Mouse (Mus musculus) liver, adult 2 months (tissue): Measurements from ENCODE around the gene Pak3. TPM values are rescaled to one million over a fixed set of nuclear protein-coding genes. Genes with fewer than 3 reads are reported as not detected.

ENCODE experiments used
- DNase-seq: peaks from one replicate; pipeline ENCODE4 v3.0.0-alpha.2; 2011; ENCODE audit warnings: low read depth, low spot score; ENCODE audit errors: extremely low read depth
- H3K27ac ChIP-seq: fragments of 200-500 bp; replicated peaks from 2 replicates; pipeline ENCODE4 v1.5.1; 2012; ENCODE audit warnings: low read depth, mild to moderate bottlenecking, control low read depth, inconsistent platforms, low read length; ENCODE audit not compliant: insufficient read depth
- H3K27me3 ChIP-seq: fragments of 200-500 bp; 2 replicates; pipeline ENCODE4 v1.6.1; 2012; ENCODE audit warnings: mild to moderate bottlenecking, moderate library complexity, low read length, inconsistent platforms; ENCODE audit not compliant: control insufficient read depth, insufficient read depth
- H3K36me3 ChIP-seq: fragments of 200-500 bp; 2 replicates; pipeline ENCODE4 v1.6.1; 2012; ENCODE audit warnings: low read length, inconsistent platforms; ENCODE audit not compliant: control insufficient read depth, insufficient read depth
- H3K4me1 ChIP-seq: fragments of 200-500 bp; 2 replicates; pipeline ENCODE4 v1.6.1; 2011; ENCODE audit warnings: low read length; ENCODE audit not compliant: control insufficient read depth, insufficient read depth
- H3K4me3 ChIP-seq: fragments of 200-500 bp; 2 replicates; pipeline ENCODE4 v1.5.1; 2011; ENCODE audit warnings: low read depth, mild to moderate bottlenecking, control low read depth, low read length, moderate library complexity; ENCODE audit not compliant: insufficient read depth
- H3K79me2 ChIP-seq: fragments of 200-500 bp; 2 replicates; pipeline ENCODE4 v1.6.1; 2012; ENCODE audit warnings: inconsistent platforms, mild to moderate bottlenecking, low read length, moderate library complexity; ENCODE audit not compliant: control insufficient read depth, insufficient read depth
- H3K9ac ChIP-seq: fragments of 200-500 bp; 2 replicates; pipeline ENCODE4 v1.6.1; 2012; ENCODE audit warnings: low read depth, mild to moderate bottlenecking, control low read depth, inconsistent platforms, low read length
- CTCF ChIP-seq: fragments of 200-500 bp; IDR thresholded peaks from 2 replicates; pipeline ENCODE4 v1.5.1; 2011; ENCODE audit warnings: low read depth, low read length, control low read depth
- POLR2A ChIP-seq: fragments of 200-500 bp; IDR thresholded peaks from 2 replicates; pipeline ENCODE4 v1.6.1; 2011; ENCODE audit warnings: low read length, control low read depth; ENCODE audit not compliant: insufficient read depth; ENCODE audit errors: extremely low read depth
- WGBS: fragments of 180-500 bp; shearing (Covaris S2); methylation state at CpG from one replicate; pipeline ENCODE4 v1.1.7; 2018; 5-methylcytosine and 5-hydroxymethylcytosine counted together
- polyA plus RNA-seq: library from polyadenylated mRNA; depleted of rRNA; stranded (reverse); fragments of >200 nt; gene quantifications from 2 replicates; pipeline ENCODE4 v1.2.3, GENCODE M21; 2012
- total RNA-seq: library from RNA; depleted of rRNA; stranded (reverse); fragments of >200 nt; gene quantifications from 2 replicates; pipeline ENCODE4 v1.2.3, GENCODE M21; 2014

Gene Pak3
- total and polyA plus RNA-seq, 2 experiments = under 0.01 TPM; not detected in 1

DNA sequence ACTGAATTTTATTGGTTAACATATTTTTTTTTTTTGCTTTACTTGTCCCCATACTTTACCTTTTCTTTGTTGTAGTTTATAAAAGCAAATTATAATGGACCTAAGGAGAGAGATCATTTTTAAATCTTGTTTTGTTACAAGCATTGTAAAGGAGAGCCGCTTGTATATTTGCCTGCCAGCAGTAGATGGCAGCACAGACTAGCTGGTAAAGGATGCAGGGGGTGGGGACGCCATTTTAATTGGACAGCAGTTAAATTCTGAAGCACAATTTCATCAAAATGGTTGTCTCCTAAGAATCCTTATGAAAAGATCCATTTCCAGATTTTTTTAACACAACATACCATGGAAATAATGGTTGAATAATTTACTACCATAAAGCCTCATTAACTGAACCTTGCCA lies 220.8 kb downstream of the Pak3 start:
- WGBS = 9% methylated on average over 2 of the region's 2 CpGs
- Histone ChIP-seq H3K27me3 (no peaks in the 10 kb centered on the region), H3K4me1 (no peaks in the 10 kb centered on the region), H3K36me3 (no peaks in the 10 kb centered on the region), H3K4me3 (no peak overlapping the region), H3K27ac (no peak overlapping the region), H3K9ac (no peak overlapping the region), H3K79me2 (no peaks in the 10 kb centered on the region)
- peak; percentile 26 for DNase-seq
- TF ChIP-seq CTCF = peak; percentile 36; the same call in 1 of the 2 replicates
- TF ChIP-seq POLR2A = no peak

DNA sequence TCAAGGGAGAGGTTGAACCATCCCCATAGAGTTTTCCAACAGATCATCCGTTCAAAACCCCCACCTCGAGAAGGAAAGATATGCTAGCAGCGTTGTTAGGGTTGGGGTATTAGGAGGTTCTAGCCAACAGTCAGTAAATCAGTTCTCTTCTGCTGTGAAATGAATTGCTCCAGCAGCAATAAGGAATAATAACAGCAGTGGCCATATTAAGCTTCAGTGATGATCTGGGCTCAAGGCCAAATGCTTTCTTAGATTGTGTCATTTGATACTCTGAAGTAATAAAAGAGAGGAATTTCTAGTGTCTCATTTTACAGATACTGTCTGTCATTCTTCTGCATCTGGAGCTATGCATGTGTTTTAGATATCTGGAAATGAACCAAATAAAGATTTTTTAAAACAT lies 244.2 kb downstream of the Pak3 start:
- Histone ChIP-seq H3K27me3 (no peaks in the 10 kb centered on the region), H3K4me1 (no peaks in the 10 kb centered on the region), H3K79me2 (no peaks in the 10 kb centered on the region), H3K27ac (no peak overlapping the region), H3K36me3 (no peaks in the 10 kb centered on the region), H3K4me3 (no peak overlapping the region), H3K9ac (no peak overlapping the region)
- no peak for DNase-seq
- TF ChIP-seq CTCF = no peak
- 87% methylated on average over 3 of the region's 3 CpGs for WGBS

DNA sequence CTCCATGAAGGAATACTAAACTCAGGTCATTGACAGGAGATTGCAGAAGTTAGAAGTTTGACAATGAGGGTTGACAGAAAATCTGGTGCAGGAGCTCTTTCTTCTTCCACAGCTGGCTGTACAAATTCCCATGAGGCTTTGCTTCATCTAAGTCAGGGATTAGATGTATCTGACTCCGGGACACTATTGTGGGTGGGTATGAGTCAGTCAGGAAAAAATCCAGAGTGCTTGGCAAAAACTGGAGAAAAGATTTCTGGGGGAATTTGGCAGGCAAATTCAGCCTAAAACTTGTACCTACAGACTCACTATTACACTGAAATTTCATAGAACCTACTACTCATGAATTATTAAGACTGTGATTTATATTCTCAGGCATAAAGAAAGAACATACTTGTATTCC lies 297.6 kb downstream of the Pak3 start:
- DNase-seq = no peak
- Histone ChIP-seq H3K27me3 (no peaks in the 10 kb centered on the region), H3K36me3 (no peaks in the 10 kb centered on the region), H3K27ac (no peak overlapping the region), H3K4me3 (no peak overlapping the region), H3K4me1 (no peaks in the 10 kb centered on the region), H3K79me2 (no peaks in the 10 kb centered on the region), H3K9ac (no peak overlapping the region)
- 86% methylated on average over 1 of the region's 1 CpGs for WGBS
- TF ChIP-seq POLR2A = no peak
- TF ChIP-seq CTCF = no peak

DNA sequence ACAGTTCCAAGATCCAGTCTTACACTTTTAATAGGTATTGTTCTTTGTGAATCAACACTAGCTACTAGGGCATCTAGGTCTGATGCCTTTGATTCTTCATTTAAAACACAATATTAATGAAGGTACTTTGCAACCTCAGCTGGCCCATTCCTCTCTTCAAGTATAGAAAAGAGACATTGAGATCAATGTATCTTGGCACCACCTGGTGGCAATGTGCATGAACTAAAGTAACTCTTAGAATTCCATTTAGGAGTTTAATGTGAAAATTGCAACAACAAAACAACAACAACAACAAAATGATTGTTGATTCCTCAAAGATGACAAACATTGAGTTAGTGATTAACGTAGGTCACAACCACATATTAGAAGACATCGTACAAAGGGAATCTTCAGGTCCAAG lies 300.6 kb downstream of the Pak3 start:
- no peak for TF ChIP-seq CTCF
- TF ChIP-seq POLR2A = no peak
- no peak overlapping the region for H3K27ac ChIP-seq
- no peak overlapping the region for H3K4me3 ChIP-seq
- H3K9ac ChIP-seq = no peak overlapping the region
- no peak for DNase-seq
- H3K27me3 ChIP-seq = no peaks in the 10 kb centered on the region
- 100% methylated on average over 2 of the region's 2 CpGs for WGBS
- no peaks in the 10 kb centered on the region for H3K36me3 ChIP-seq
- no peaks in the 10 kb centered on the region for H3K79me2 ChIP-seq
- H3K4me1 ChIP-seq = no peaks in the 10 kb centered on the region

DNA sequence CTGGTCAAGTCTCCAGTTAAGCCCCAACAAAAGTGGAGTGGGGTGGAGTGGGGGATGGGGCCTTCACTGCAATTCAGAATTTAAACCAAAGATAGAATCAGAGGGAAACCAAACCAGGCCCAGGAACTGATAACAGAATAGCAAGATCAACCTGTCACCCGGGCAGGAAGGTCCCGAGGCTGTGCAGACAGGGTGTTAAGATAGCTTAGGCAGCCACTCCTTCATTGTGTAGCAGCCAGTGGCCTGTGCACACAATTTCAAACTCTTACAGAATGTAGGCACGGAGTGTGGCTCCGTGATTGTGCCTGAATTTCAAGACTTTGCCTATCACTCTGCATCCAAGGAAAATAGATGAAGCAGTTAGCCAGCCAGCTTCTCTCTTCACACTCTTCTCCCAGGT lies 308.1 kb downstream of the Pak3 start:
- Histone ChIP-seq H3K4me3 (no peak overlapping the region; the same call in 1 of the 2 replicates), H3K9ac (no peak overlapping the region), H3K27ac (no peak overlapping the region), H3K79me2 (no peaks in the 10 kb centered on the region), H3K36me3 (no peaks in the 10 kb centered on the region), H3K4me1 (no peaks in the 10 kb centered on the region), H3K27me3 (no peaks in the 10 kb centered on the region)
- no peak for DNase-seq
- 32% methylated on average over 4 of the region's 4 CpGs for WGBS
- TF ChIP-seq CTCF = no peak

DNA sequence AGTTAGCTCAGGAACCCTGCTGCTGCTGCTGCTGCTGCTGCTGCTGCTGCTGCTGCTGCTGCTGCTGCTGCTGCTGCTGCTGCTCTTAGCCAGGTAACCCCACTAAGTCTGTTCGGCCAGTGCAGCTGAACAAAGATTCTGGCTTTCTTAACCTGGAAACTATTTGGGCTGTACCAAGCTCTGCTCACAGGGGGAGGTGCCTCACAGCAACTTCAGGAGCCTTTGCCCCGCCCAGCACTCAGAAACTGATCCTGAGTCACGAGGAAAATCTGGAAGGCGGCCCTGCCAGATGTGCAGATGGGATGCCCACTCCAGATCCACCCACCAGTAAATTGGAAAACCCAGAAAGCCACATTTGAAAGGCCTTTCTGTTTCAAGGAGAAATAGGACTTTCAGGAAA lies 308.8 kb downstream of the Pak3 start, which contains the start of gene Capn6:
Gene Capn6 (minus strand): TSS at position 203 of the 400 bp plus-strand sequence.
- no peak for TF ChIP-seq POLR2A
- TF ChIP-seq CTCF = no peak
- Histone ChIP-seq H3K4me1 (no peaks in the 10 kb centered on the region), H3K79me2 (no peaks in the 10 kb centered on the region), H3K27ac (no peak within 1 kb of the TSS), H3K36me3 (no peaks in the 10 kb centered on the region), H3K4me3 (no peak within 1 kb of the TSS; the same call in 1 of the 2 replicates), H3K27me3 (no peaks in the 10 kb centered on the region), H3K9ac (no peak within 1 kb of the TSS)
- 47% methylated on average over 4 of the region's 4 CpGs for WGBS
- no peak for DNase-seq
